Comparison of ENCODE assay signal across 9 mouse cellular contexts in the genomic region with DNA sequence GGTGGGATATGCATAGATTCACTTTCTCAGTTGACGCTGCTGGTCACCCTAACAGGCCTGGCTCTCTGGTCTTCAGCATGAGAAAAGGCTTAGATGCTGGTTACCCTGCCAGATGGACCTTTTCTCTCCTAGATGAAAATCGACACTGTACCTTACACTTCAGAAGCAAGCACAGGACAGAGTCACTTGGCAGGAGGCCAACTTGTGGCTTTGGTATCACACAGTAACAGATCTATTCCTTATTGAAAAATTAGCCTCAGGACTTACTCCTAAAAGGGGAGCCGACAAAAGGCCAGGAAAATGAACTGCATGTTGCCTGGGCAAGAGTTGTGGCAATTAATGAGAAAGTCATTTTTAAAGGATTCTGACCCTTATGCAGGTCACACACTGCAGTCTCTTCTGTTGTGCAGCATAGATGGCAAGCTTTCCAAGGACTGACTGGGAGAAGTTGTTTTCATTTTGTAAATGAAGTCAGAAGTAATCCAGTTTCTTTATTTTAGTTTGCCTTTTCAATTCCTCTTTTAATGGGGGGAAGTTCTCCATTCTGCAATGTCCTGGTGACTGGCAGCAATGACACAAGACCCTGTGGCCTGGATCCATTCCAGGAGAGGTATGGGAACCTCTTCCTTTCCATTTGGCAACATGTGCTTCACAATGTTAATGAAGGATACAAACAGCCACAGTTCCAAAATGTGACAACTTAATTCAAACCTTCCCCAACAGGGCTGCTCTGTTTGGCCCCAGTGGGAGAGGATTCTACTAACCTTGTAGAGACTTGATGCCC. TPM values are rescaled to one million over a fixed set of nuclear protein-coding genes. Genes with fewer than 3 reads are reported as not detected.
DNase-seq lines count a peak whose midpoint lies in the region; ATAC-seq and TF ChIP-seq lines count a peak whose summit lies in the region.
"Had no signal": no experiment of that assay in that cellular context is flagged by ENCODE, and none has a peak within 500 bp of the region (broad histone marks: within the 10 kb centered on the region; RNA-seq: fewer than 3 reads in every experiment).

No protein-coding gene starts in this region.

- DNase-seq in cerebellum, postnatal 4 days (ENCODE audit: low spot score in 2 of 2) = no peak
- no peak for DNase-seq in spleen, adult 2 months (ENCODE audit: low read depth in 1 of 2, low spot score in 2 of 2)
- DNase-seq in spleen, adult 18-20 months = no peak
- peak; percentile 31 to 52 for DNase-seq in spleen, postnatal 36 days (ENCODE audit: low spot score in 2 of 2)
- no peak for DNase-seq in thymus, postnatal 0 days (ENCODE audit: low spot score)
- no peak for DNase-seq in hindbrain, embryonic 10.5 days (ENCODE audit: low spot score)

- H3K27me3 ChIP-seq in spleen, adult 2 months (ENCODE audit: control insufficient read depth, insufficient read depth, low read length) = no peaks in the 10 kb centered on the region
- no peaks in the 10 kb centered on the region for H3K27me3 ChIP-seq in liver, embryonic 16.5 days (ENCODE audit: control insufficient read depth, insufficient read depth, low read depth, low read length)
- H3K27me3 ChIP-seq in hindbrain, embryonic 10.5 days (ENCODE audit: insufficient read depth, poor library complexity, severe bottlenecking) = no peaks in the 10 kb centered on the region

- H3K36me3 ChIP-seq in spleen, adult 2 months (ENCODE audit: control insufficient read depth, insufficient read depth, low read length) = no peaks in the 10 kb centered on the region; the same call in 1 of the 2 replicates
- H3K36me3 ChIP-seq in liver, embryonic 16.5 days (ENCODE audit: control insufficient read depth, insufficient read depth) = peaks cover 10% of the 10 kb centered on the region; the same call in 1 of the 2 replicates
- peaks cover 47% of the 10 kb centered on the region for H3K36me3 ChIP-seq in hindbrain, embryonic 10.5 days

- H3K27ac ChIP-seq in spleen, adult 2 months (ENCODE audit: insufficient read depth, low read length) = peak overlapping the region; percentile 10; the same call in 1 of the 2 replicates
- peak overlapping the region; percentile 94 for H3K27ac ChIP-seq in liver, embryonic 16.5 days (ENCODE audit: low read length)
- H3K27ac ChIP-seq in hindbrain, embryonic 10.5 days = no peak overlapping the region
- H3K27ac ChIP-seq: heart, adult 2 months had no signal

- WGBS in spleen, adult 2 months = 54% methylated on average over 3 of the region's 3 CpGs
- 39% methylated on average over 3 of the region's 3 CpGs for WGBS in liver, embryonic 16.5 days (ENCODE audit: insufficient replicate concordance)
- 84% methylated on average over 3 of the region's 3 CpGs for WGBS in hindbrain, embryonic 10.5 days

- no peaks in the 10 kb centered on the region for H3K9me3 ChIP-seq in liver, embryonic 16.5 days (replicated peaks; ENCODE audit: control insufficient read depth, low read length)
- no peaks in the 10 kb centered on the region for H3K9me3 ChIP-seq in hindbrain, embryonic 10.5 days

- peak overlapping the region; percentile 65 for H3K9ac ChIP-seq in liver, embryonic 16.5 days (ENCODE audit: low read depth, low read length)

- no peak for TF ChIP-seq CTCF in spleen, adult 2 months (IDR thresholded peaks at IDR 0.05; ENCODE audit: extremely low read depth, insufficient read depth, insufficient read length, insufficient replicate concordance)

- H3K4me2 ChIP-seq in liver, embryonic 16.5 days (ENCODE audit: low read depth, low read length) = peak overlapping the region; percentile 71

- no peaks in the 10 kb centered on the region; the same call in 1 of the 2 replicates for H3K4me1 ChIP-seq in spleen, adult 2 months (ENCODE audit: control insufficient read depth, insufficient read depth, insufficient read length)
- peaks cover 63% of the 10 kb centered on the region for H3K4me1 ChIP-seq in liver, embryonic 16.5 days (ENCODE audit: control insufficient read depth, low read depth, low read length)
- H3K4me1 ChIP-seq in hindbrain, embryonic 10.5 days (replicated peaks) = no peaks in the 10 kb centered on the region

- no peak for TF ChIP-seq POLR2A in spleen, adult 2 months (IDR thresholded peaks at IDR 0.05; ENCODE audit: low read depth, low read length)

- no peak overlapping the region for H3K4me3 ChIP-seq in spleen, adult 2 months (ENCODE audit: extremely low read depth, insufficient read depth, insufficient read length)
- no peak overlapping the region for H3K4me3 ChIP-seq in liver, embryonic 16.5 days (ENCODE audit: low read depth, low read length)
- H3K4me3 ChIP-seq in hindbrain, embryonic 10.5 days = no peak overlapping the region
- H3K4me3 ChIP-seq: heart, adult 2 months had no signal

- ATAC-seq in cerebellum, adult (ENCODE audit: insufficient number of reproducible peaks, low FRiP score, low TSS enrichment) = peak; percentile 62; the same call in 1 of the 2 replicates
- ATAC-seq in liver, embryonic 16.5 days (ENCODE audit: low read depth) = no peak

RNA-seq across cellular contexts. Expression of gene Vopp1, which starts 59.7 kb away (rescaled TPM):
- 18.3 and 20.2 TPM in 2 replicates for polyA plus RNA-seq in spleen, adult 2 months (2012; rRNA removed)
- polyA plus RNA-seq in liver, embryonic 16.5 days (2015; fragmentation: Nextera tagmentation; extraction: Ambion mirVana) = 58.2 and 62.5 TPM in 2 replicates
- polyA plus RNA-seq in thymus, postnatal 0 days (2015; fragmentation: Nextera tagmentation; extraction: Ambion mirVana) = 24.9 and 25.0 TPM in 2 replicates
- 61.3 and 72.1 TPM in 2 replicates for polyA plus RNA-seq in hindbrain, embryonic 10.5 days (2016; fragmentation: Nextera tagmentation; extraction: Ambion mirVana)

Comparison
In these comparisons a context has a peak if more than half of its experiments do, and no peak if none do; other contexts are left out.
1. DNase-seq: peak in spleen, postnatal 36 days (2 of 2); none in cerebellum, postnatal 4 days (0 of 2), spleen, adult 2 months (0 of 2), spleen, adult 18-20 months (0 of 2), thymus, postnatal 0 days (single experiment) and hindbrain, embryonic 10.5 days (single experiment).